Mouse (Mus musculus): ENCODE results near the gene Calm2.
A peak's percentile ranks its signal among the peaks of the same experiment; 100 is the strongest.

Gene Calm2

GRCm38 (mm10) chr17:87446767-87447611 lies at the start of gene Calm2:
Calm2 (minus strand) TSS chr17:87446935.
- peak; percentile 97 for DNase-seq

GRCm38 (mm10) chr17:87495504-87495903 lies 48.8 kb upstream of the Calm2 start:
- DNase-seq = no peak

GRCm38 (mm10) chr17:87494310-87494709 lies 47.6 kb upstream of the Calm2 start:
- no peak for DNase-seq

- peak; percentile 73 for DNase-seq
Observed at GRCm38 (mm10) chr17:87492286-87492685, 45.6 kb upstream of the Calm2 start.

- no peak for DNase-seq
Observed at GRCm38 (mm10) chr17:87490295-87490694, 43.6 kb upstream of the Calm2 start.

GRCm38 (mm10) chr17:87485751-87486150 lies 39.0 kb upstream of the Calm2 start:
- no peak for DNase-seq

GRCm38 (mm10) chr17:87482867-87483266 lies 36.1 kb upstream of the Calm2 start:
- DNase-seq = no peak

- no peak for DNase-seq
Observed at GRCm38 (mm10) chr17:87478569-87478968, 31.8 kb upstream of the Calm2 start.

- no peak for DNase-seq
Observed at GRCm38 (mm10) chr17:87477611-87478010, 30.9 kb upstream of the Calm2 start.

GRCm38 (mm10) chr17:87475356-87475755 lies 28.6 kb upstream of the Calm2 start:
- DNase-seq = peak; percentile 51

GRCm38 (mm10) chr17:87474501-87474795 lies 27.7 kb upstream of the Calm2 start:
- DNase-seq = no peak

GRCm38 (mm10) chr17:87473736-87474500 lies 27.2 kb upstream of the Calm2 start:
- peak; percentile 80 for DNase-seq

- no peak for DNase-seq
Observed at GRCm38 (mm10) chr17:87473441-87473735, 26.7 kb upstream of the Calm2 start.

GRCm38 (mm10) chr17:87472879-87473278 lies 26.1 kb upstream of the Calm2 start:
- no peak for DNase-seq

GRCm38 (mm10) chr17:87471661-87472060 lies 24.9 kb upstream of the Calm2 start:
- no peak for DNase-seq

GRCm38 (mm10) chr17:87470797-87471196 lies 24.1 kb upstream of the Calm2 start:
- no peak for DNase-seq

- DNase-seq = no peak
Observed at GRCm38 (mm10) chr17:87470282-87470681, 23.5 kb upstream of the Calm2 start.

GRCm38 (mm10) chr17:87469428-87469827 lies 22.7 kb upstream of the Calm2 start:
- no peak for DNase-seq

GRCm38 (mm10) chr17:87468616-87469015 lies 21.9 kb upstream of the Calm2 start:
- no peak for DNase-seq

- DNase-seq = no peak
Observed at GRCm38 (mm10) chr17:87461499-87461896, 14.8 kb upstream of the Calm2 start.

GRCm38 (mm10) chr17:87460669-87461498 lies 14.1 kb upstream of the Calm2 start:
- DNase-seq = no peak

GRCm38 (mm10) chr17:87459750-87460668 lies 13.3 kb upstream of the Calm2 start:
- DNase-seq = peak; percentile 79

Measured in right cerebral cortex, adult 18-20 months (tissue).